Mouse (Mus musculus) hindbrain, embryonic 10.5 days (tissue): ENCODE results near the gene Minos1. TPM values are rescaled to one million over a fixed set of nuclear protein-coding genes. Genes with fewer than 3 reads are reported as not detected.

Experiments used
- DNase-seq: peaks from one replicate; pipeline ENCODE4 v3.0.0-alpha.2; 2017; ENCODE audit warnings: low spot score
- H3K27ac ChIP-seq: fragments of 300-500 bp; sonication (generic); 2 replicates; pipeline ENCODE4 v1.5.1; 2016; ENCODE audit warnings: mild to moderate bottlenecking, moderate library complexity
- H3K27me3 ChIP-seq: fragments of 300-500 bp; sonication (generic); 2 replicates; pipeline ENCODE4 v1.6.1; 2016; ENCODE audit warnings: mild to moderate bottlenecking; ENCODE audit not compliant: poor library complexity, insufficient read depth, severe bottlenecking
- H3K36me3 ChIP-seq: fragments of 300-500 bp; sonication (generic); 2 replicates; pipeline ENCODE4 v1.6.1; 2016; ENCODE audit warnings: mild to moderate bottlenecking, moderate library complexity
- H3K4me1 ChIP-seq: fragments of 300-500 bp; sonication (generic); replicated peaks from 2 replicates; pipeline ENCODE4 v1.6.1; 2016; ENCODE audit warnings: mild to moderate bottlenecking
- H3K4me3 ChIP-seq: fragments of 300-500 bp; sonication (generic); 2 replicates; pipeline ENCODE4 v1.5.1; 2016; ENCODE audit warnings: mild to moderate bottlenecking, moderate library complexity
- H3K9me3 ChIP-seq: fragments of 300-500 bp; sonication (generic); 2 replicates; pipeline ENCODE4 v1.6.1; 2016; ENCODE audit warnings: mild to moderate bottlenecking, moderate library complexity
- WGBS: fragments of 180-500 bp; shearing (Covaris S2); methylation state at CpG from one replicate; pipeline ENCODE4 v1.1.7; 2016; 5-methylcytosine and 5-hydroxymethylcytosine counted together
- polyA plus RNA-seq: library from polyadenylated mRNA; unstranded; fragments of >200 nt; fragmentation: Nextera tagmentation; extraction: Ambion mirVana; gene quantifications from 2 replicates; pipeline ENCODE4 v1.2.1, GENCODE M21; 2016

Minos1 gene
- polyA plus RNA-seq, 1 experiment from 2014 or later: 428 TPM

DNA sequence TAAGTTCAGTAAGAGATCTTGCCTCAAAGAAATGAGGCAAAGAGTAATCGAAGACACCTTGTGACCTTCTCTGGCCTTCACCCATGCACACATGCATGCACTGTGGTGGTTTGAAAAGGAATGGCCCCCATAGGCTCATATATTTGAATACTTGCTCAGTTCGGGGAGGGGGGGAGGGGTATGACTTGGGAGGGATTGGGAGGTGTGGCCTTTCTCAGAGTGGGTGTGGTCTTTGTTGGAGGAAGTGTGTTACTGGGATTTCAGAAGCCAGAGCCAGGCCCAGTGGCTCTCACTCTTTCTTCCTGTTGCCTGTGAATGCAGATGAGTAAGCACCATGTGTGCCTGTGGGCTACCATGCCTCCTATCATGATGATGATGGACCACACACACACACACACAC lies 5.1 kb upstream of the Minos1 start:
- Histone ChIP-seq H3K36me3 (no peaks in the 10 kb centered on the region), H3K4me3 (no peak overlapping the region), H3K4me1 (0 out of 2 replicates have a peak, but pooled peaks cover 5% of the 10 kb centered on the region), H3K27ac (no peak overlapping the region), H3K27me3 (no peaks in the 10 kb centered on the region), H3K9me3 (0 out of 2 replicates have a peak, but pooled peaks cover 7% of the 10 kb centered on the region)
- no peak for DNase-seq
- 73% methylated on average over 2 of the region's 2 CpGs for WGBS

DNA sequence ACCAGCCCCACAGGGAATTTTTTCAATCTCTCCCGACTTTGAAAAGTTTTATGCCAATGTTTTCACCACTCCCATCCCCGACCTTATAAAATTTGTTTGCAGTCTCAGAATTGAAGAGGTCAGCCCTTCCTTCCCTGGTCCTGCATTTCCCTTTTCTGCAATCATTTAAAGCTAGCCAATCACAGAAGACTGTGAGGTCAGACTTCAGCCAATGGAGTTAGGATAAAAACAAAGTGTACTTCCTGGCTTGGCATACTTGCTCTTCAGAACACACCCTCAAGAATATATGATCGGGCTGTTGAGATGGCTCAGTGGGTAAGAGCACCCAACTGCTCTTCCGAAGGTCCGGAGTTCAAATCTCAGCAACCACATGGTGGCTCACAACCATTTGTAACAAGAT lies 2.2 kb upstream of the Minos1 start:
- 0 out of 2 replicates have a peak, but pooled peaks cover 7% of the 10 kb centered on the region for H3K9me3 ChIP-seq
- no peaks in the 10 kb centered on the region for H3K36me3 ChIP-seq
- WGBS: 85% methylated on average over 5 of the region's 5 CpGs
- H3K27me3 ChIP-seq: no peaks in the 10 kb centered on the region
- DNase-seq: no peak
- H3K4me1 ChIP-seq: peaks cover 27% of the 10 kb centered on the region
- H3K27ac ChIP-seq: no peak overlapping the region
- H3K4me3 ChIP-seq: no peak overlapping the region

DNA sequence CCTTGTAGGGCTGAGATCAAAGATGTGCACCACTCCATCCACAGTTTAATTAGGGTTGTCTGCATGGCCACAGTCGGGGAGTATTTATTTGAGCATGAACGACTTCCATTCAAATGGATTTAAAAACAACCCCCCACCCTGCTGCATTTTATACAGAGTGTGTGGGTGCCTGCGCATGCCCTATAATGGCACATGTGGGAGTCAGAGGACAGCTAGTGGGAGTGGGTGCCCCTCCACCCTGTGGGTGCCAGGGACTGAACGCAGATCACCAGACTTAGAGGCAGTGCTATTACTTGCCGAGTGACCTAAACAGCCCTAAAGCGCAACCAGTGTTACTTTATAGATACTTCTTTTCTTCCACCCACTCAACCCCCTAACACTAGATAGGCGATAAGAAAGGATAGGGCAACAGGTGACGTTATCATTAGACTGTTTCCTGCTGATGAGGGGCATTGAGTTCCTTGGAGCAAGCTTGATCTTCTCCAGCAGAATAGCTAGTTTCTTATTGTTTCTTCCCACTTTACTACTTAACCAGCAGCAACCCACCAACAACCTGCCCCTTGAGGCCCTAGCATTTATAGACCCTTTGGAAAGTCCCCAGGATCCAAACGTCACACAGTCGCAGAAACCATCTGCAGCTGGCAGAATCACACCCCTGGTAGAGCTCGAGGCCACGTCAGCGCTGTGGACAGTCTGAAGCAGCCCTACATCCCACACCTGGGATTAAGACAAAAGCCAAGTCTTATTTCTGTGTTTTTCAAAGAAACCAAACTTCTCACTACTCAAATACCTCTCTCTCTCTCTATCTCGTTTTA lies 1.2 kb upstream of the Minos1 start:
- H3K27ac ChIP-seq: no peak overlapping the region
- H3K27me3 ChIP-seq: no peaks in the 10 kb centered on the region
- H3K4me1 ChIP-seq: peaks cover 28% of the 10 kb centered on the region
- H3K9me3 ChIP-seq: peaks cover 8% of the 10 kb centered on the region; the same call in 1 of the 2 replicates
- H3K36me3 ChIP-seq: peaks cover 4% of the 10 kb centered on the region
- WGBS: 88% methylated on average over 14 of the region's 14 CpGs
- DNase-seq: no peak
- H3K4me3 ChIP-seq: no peak overlapping the region

DNA sequence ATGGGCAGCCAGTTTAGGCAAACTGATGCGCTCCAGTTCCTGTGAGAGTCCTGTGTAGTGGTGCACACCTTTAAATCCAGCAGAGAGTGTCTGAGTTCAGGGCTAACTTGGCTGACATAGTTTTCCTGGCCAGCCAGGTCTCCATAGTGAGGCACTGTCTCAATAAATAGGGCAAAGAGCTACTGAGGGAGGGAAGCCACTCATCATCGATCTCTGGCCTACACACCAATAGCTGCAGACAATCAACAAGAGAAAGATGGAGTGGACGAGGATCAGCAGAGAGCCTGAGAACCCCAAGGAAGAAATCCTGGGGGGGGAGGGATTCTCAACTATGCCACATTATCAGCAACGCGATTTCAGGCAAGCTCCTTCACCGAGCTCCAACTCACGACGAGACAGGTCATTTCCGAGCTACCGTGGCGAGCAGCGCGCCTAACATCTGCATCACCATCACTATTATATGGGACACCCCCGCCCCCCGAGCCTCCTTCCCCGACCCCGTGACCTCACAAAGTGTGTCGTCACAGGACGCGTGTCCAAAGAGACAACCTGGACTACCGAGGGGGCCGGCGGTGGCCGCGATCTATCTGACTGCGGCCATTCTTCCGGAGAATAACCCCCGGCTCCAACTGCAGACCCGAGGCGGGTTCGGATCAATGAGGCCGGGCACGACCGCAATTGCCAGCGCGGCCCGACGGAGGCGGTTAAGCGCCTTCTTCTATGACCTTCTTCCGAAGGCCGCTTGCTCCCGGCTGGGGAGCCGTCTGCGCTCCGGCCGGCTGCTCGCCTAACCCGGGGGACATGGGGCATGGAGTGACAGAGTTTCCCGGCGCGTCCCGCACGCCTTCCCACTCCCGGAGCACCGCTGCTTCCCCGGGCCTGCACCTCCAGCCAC lies 860 bp downstream of the Minos1 start:
- Histone ChIP-seq H3K36me3 (peaks cover 13% of the 10 kb centered on the region), H3K4me3 (peak overlapping the region; percentile 85), H3K9me3 (peaks cover 7% of the 10 kb centered on the region), H3K27me3 (no peaks in the 10 kb centered on the region), H3K27ac (peak overlapping the region; percentile 94), H3K4me1 (peaks cover 28% of the 10 kb centered on the region)
- WGBS: 3% methylated on average over 57 of the region's 57 CpGs
- DNase-seq: peak; percentile 61

DNA sequence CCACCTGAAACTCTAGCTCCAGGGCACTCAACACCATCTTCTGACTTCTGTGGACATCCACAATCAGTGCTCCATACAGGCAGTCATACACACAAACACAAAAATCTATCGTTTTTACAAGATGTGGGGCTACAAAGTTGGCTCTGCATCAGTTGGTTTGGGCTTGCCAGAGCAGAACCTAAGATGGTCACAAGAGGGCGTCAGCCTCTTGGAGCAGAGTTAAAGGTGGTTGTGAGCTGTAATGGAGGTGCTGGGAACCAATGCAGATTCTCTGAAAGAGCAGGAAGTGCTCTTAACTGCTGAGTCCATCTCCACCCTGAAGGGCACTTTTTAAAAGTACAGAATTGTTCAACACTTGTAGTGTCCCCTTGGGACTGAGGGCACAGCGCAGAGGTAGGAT lies 4.4 kb downstream of the Minos1 start:
- Histone ChIP-seq H3K27ac (no peak overlapping the region), H3K36me3 (peaks cover 13% of the 10 kb centered on the region), H3K4me1 (peaks cover 24% of the 10 kb centered on the region), H3K9me3 (peaks cover 7% of the 10 kb centered on the region), H3K27me3 (no peaks in the 10 kb centered on the region), H3K4me3 (no peak overlapping the region)
- DNase-seq: no peak
- 96% methylated on average over 3 of the region's 3 CpGs for WGBS

DNA sequence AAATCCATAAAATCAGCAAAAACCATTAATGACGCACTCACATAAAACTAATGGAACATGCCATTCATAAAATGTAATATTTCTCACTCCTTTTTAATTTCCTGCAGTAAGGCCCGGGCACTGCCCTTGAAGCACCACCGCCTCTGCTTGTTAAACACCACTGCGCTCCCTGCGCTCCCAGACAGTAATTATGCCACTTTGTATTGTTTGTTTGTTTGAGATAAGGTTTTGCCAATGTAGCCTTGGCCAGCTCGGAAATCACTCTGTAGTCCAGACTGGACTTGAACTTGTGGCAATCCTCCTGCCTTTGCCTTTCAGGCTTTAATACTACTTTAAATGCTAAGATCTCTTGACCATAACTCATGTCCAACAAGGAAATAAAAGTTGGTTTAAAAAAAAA lies 6.0 kb downstream of the Minos1 start:
- no peak overlapping the region for H3K27ac ChIP-seq
- no peak overlapping the region for H3K4me3 ChIP-seq
- no peak for DNase-seq
- peaks cover 18% of the 10 kb centered on the region for H3K4me1 ChIP-seq
- 93% methylated on average over 6 of the region's 6 CpGs for WGBS
- H3K9me3 ChIP-seq: peaks cover 7% of the 10 kb centered on the region
- peaks cover 13% of the 10 kb centered on the region for H3K36me3 ChIP-seq
- H3K27me3 ChIP-seq: no peaks in the 10 kb centered on the region

DNA sequence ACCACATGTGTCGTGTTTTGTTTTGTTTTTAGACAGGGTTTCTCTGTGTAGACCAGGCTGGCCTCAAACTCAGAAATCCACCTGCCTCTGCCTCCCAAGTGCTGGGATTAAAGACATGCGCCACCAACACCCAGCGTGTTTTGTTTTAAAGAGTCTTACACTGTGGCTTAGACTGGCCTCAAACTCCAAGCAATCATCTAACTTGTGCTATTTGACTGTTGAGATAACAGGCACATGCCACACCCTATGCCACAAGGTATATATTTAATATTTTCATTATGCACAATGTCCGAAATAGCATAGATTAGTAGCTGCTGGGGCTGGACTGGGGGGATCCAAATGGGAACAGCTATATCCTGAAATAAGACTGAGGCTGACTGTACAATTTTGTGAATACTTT lies 8.4 kb downstream of the Minos1 start:
- Histone ChIP-seq H3K4me3 (no peak overlapping the region), H3K9me3 (peaks cover 7% of the 10 kb centered on the region), H3K27ac (no peak overlapping the region), H3K4me1 (no peaks in the 10 kb centered on the region), H3K36me3 (peaks cover 13% of the 10 kb centered on the region), H3K27me3 (no peaks in the 10 kb centered on the region)
- no peak for DNase-seq
- 92% methylated on average over 4 of the region's 4 CpGs for WGBS

DNA sequence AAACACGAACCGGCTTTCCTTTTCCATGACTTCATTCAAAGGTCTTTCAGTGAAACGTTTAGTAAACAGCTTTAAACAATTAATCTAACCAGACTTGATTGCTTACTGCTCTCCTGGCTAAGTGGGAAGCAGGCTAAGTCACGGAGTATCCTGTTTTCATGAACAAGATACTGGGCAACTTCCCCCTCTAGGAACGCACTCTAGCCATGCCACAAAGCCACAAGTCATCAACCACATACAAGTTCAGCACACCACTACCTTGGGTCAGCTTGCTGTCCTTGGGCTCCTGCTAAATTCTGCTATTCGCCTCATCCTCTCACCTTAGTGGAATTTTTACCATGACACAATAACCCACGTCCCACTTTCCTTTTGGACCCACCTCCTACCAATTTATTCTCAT lies 9.9 kb downstream of the Minos1 start:
- H3K4me3 ChIP-seq: no peak overlapping the region
- H3K27ac ChIP-seq: no peak overlapping the region
- 81% methylated on average over 7 of the region's 7 CpGs for WGBS
- no peaks in the 10 kb centered on the region for H3K9me3 ChIP-seq
- no peaks in the 10 kb centered on the region; the same call in 1 of the 2 replicates for H3K36me3 ChIP-seq
- 0 out of 2 replicates have a peak, but pooled peaks cover 4% of the 10 kb centered on the region for H3K4me1 ChIP-seq
- DNase-seq: no peak
- no peaks in the 10 kb centered on the region for H3K27me3 ChIP-seq

DNA sequence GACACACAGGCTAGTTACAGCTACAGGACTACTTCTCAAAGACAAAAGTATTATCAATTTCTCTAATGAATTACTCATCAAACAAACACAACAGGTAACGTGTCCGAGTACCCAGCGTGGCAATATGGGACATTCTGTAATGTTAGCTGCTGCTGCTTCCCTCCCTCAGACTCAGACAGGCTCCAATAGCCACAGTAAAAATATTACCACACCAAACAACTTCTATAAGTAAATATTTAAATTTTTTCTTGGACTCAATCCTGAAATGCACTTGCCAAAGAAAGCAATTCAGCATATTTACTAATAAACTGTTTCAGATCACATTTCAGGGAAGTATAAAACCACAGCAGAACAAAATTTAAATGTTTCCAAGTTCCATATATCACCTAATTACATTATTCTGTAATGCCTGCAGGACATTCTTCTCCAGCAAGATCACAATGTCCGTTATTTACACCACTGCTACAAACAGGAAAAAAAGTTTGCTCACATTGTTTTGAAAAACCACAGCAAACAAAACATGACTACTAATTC lies 10.6 kb downstream of the Minos1 start:
- Histone ChIP-seq H3K4me3 (no peak overlapping the region), H3K36me3 (no peaks in the 10 kb centered on the region; the same call in 1 of the 2 replicates)
- WGBS: 93% methylated on average over 4 of the region's 4 CpGs

DNA sequence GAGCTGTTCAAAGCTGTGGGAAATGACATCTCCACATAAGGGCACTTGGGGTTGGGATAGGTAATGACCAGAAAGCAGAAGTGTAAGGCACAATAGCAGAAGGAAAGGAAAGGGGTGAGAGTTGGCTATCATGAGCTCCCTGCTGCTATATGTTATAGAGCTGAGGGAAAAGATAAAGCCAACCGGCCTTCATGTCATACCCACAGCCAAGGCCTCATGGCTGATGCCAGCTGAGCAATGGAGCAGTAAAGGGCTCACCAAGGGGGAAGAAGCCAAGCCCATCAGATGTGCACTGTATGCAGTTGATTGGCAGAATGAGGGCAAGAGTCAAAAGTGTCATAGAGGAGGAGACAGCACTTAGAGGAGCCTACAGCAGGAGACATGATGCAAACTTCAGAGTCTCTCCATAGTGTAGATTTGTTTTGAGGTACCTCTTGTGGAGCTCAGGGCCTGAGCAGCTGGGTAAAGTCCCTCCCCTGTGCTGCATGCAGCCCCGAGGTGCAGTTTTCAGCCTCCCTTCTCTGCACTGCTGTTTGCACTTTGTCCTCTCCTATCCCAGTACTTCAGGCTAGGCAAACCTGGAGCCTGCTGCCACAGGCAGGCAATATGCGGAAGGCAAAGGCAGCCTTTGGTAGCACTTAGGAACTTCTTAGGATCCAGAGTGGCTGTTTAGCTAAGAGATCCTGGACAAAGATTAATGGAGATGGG lies 14.4 kb downstream of the Minos1 start:
- no peaks in the 10 kb centered on the region for H3K27me3 ChIP-seq
- no peak overlapping the region for H3K4me3 ChIP-seq
- no peak for DNase-seq
- no peaks in the 10 kb centered on the region for H3K9me3 ChIP-seq
- 0 out of 2 replicates have a peak, but pooled peaks cover 4% of the 10 kb centered on the region for H3K36me3 ChIP-seq
- peaks cover 14% of the 10 kb centered on the region for H3K4me1 ChIP-seq
- 92% methylated on average over 3 of the region's 3 CpGs for WGBS
- H3K27ac ChIP-seq: no peak overlapping the region

More for the DNA sequence above, 10.6 kb downstream of the Minos1 start:
- no peaks in the 10 kb centered on the region for H3K27me3 ChIP-seq
- no peak for DNase-seq
- 0 out of 2 replicates have a peak, but pooled peaks cover 4% of the 10 kb centered on the region for H3K4me1 ChIP-seq
- no peak overlapping the region for H3K27ac ChIP-seq
- H3K9me3 ChIP-seq: no peaks in the 10 kb centered on the region

DNA sequence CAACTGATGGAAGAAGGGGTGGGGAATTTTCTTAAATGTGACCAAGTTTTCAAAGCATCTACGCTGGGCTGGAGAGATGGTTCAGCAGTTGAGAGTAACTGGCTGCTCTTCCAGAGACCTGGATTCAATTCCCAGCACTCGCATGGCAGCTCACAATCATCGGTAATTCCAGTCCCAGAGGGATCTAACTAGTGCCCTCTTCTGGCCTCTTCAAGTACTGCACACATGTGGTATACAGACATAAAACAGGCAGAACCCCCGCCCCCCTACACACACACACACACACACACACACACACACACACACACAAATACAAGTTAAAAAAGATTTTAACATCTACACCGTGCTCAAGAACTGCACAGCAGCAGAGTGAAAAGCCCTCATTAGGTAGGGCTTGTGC lies 15.2 kb downstream of the Minos1 start:
- peaks cover 22% of the 10 kb centered on the region for H3K4me1 ChIP-seq
- H3K27ac ChIP-seq: no peak overlapping the region
- H3K27me3 ChIP-seq: no peaks in the 10 kb centered on the region
- DNase-seq: no peak
- whole genome bisulfite sequencing: 89% methylated on average over 5 of the region's 5 CpGs
- no peaks in the 10 kb centered on the region for H3K9me3 ChIP-seq
- H3K4me3 ChIP-seq: no peak overlapping the region
- H3K36me3 ChIP-seq: 0 out of 2 replicates have a peak, but pooled peaks cover 4% of the 10 kb centered on the region

DNA sequence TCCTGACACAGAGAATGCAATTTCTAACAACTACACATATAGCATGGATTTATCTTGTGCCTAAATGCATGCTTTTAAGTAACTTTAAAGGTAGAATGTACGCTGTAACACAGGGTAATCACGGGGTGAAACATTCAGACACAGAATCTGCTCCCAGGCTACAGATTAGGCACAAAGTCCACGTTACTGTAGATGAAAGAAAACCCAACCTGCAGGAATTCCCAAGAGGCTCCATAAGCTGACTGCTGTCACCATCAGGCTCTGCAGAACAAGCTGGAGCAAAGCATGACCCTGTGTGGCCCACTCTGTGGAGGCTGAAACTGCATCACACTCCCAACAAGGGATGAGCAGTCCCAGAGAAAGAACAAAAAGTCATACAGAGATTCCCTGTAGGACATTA lies 18.4 kb downstream of the Minos1 start:
- 78% methylated on average over 3 of the region's 3 CpGs for WGBS
- Histone ChIP-seq H3K9me3 (no peaks in the 10 kb centered on the region), H3K27me3 (no peaks in the 10 kb centered on the region), H3K27ac (no peak overlapping the region), H3K36me3 (0 out of 2 replicates have a peak, but pooled peaks cover 4% of the 10 kb centered on the region), H3K4me1 (peaks cover 26% of the 10 kb centered on the region), H3K4me3 (no peak overlapping the region)
- DNase-seq: no peak
